Mouse (Mus musculus) monocyte, adult 2 months (primary cell): ENCODE results near the gene Hnrnpk.
"Not testable (repeated sequence)": the region's sequence is repeated elsewhere in the genome, so short reads cannot be mapped to it uniquely, and the experiment has no call there.

Source experiments
- DNase-seq, 2 experiments: peaks; one replicate each; pipeline ENCODE4 v3.0.0; 2022; ENCODE audit warnings: low spot score in 2 of 2, low read depth in 1 of 2

The Hnrnpk gene

DNA sequence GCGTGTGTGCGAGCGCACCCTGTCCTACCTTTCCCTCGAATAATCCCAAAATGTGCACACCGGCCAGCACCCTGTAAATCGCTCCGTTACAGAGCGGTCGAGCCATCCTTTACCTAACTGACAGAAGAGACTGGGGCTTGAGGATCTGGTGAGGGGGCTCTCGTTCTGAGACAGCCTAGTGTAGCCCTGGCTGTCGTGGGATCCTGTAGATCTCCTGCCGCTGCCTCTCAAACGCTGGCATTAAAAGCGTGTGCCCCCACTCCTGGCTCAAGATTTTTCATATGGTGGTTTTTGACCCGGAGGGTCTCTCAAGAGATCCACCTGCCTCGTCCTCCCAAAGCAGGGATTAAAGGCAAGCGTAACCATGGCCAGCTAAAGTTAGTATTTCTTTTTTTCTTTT lies at the start of gene Hnrnpk:
Gene Hnrnpk (minus strand): TSS at position 101 of the 400 bp plus-strand sequence.
- DNase-seq, result not testable (repeated sequence)

DNA sequence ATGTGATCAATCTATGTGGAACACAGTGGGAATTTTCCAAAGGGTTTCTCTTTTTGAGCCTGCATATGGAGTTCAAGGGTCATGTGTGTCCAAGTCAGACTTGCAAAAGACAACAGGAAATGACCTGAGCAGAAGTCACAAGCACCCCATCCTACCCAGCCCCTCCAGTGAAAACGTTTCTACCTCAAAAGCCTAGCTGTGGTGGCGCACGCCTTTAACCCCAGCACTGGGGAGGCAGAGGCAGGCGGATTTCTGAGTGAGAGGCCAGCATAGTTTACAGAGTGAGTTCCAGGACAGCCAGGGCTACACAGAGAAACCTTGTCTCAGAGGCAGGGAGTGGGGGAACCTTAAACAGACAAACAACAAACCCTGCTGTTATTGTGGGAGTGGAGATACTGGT lies 49.1 kb upstream of the Hnrnpk start:
- no peak for DNase-seq

DNA sequence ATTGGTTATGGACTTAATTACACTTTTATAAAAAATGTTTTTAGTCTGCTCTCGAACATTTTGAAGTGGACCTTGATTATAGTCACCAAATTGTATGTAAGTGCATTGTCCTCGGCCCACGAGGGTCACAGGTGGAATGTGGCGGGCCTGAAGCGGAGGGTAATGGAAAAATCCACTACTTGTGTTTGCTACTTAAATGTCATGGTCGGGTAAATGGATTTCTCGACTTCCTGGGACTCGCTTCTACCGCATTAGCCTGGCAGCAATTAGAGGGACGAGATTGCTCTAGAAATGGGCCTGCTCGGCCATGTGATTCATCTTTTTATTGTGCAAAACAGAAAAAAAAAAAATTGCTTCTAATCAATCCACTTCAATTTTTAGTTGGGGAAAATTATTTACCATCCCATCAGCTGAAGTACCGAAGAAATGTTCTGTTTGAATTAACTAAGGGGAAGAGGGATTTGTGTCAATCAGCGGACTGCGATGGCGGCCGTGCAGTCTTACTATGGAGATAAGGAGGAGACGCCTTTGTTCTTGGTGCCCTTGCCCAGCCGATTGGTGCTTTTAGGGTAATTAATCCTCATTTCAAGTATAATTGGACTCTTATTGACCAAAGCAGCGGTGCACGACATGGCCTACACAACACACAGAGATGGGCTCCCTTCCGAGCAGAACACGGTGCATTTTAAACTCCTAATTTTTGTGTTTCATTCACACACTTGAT lies 47.5 kb upstream of the Hnrnpk start:
- no peak for DNase-seq

- no peak for DNase-seq
Observed at GRCm38 (mm10) chr13:58446541-58446940, 43.4 kb upstream of the Hnrnpk start.

DNA sequence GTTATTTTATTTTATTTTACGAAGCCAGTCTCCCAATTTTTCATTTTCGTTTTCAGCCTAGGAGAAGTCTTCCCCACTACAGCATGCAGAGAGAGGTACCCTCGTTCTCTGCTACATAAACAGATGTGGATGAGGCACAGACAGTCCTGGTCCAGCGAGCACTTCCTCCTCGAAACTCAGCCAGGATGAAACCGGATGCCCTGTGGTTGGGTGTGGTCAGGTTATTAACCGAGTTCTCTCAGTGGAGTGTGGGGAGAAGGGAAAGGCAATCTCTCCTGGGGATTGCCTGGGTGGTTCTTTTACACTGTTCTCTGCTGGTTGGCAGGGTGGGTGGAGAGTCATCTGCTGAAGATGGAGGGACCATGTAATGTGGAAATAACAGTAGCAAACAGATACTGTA lies 40.6 kb upstream of the Hnrnpk start:
- peak; percentile 35 to 55 for DNase-seq

DNA sequence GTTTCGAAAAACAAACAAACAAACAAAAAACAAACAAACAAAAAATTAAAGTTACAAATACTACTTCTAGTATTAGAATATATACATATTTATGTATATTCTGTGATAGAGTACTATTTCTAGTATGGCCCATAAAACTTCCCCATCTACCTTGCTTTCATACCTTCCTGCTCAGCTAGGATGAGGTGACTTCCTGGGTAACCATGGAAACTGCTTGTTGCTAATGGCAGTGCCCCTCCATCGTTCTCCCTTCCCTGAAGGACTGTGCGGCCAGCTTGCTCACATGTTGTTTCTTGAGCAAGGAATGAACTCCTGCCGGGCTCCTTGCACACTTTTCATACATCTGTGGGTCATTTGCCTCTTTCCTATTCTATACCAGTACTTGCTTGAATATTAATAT lies 40.2 kb upstream of the Hnrnpk start:
- no peak for DNase-seq

DNA sequence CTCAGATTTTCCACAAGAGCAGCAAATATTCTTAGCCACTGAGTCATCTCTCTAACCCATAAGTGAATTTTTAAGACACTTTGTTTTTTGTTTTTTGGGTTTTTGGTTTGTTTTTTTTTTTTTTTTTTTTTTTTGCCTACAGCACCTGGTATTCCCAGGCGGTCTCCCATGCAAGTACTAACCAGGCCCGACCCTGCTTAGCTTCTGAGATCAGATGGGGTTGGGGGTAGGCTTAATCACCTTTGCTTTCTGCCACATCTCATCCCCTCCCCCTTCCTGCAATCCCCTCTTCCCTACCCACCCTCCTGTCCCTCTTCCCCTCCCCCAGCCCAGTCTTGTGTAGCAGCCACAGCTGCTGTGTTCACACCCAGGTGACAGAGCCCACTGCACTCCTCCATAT lies 36.6 kb upstream of the Hnrnpk start:
- no peak for DNase-seq

DNA sequence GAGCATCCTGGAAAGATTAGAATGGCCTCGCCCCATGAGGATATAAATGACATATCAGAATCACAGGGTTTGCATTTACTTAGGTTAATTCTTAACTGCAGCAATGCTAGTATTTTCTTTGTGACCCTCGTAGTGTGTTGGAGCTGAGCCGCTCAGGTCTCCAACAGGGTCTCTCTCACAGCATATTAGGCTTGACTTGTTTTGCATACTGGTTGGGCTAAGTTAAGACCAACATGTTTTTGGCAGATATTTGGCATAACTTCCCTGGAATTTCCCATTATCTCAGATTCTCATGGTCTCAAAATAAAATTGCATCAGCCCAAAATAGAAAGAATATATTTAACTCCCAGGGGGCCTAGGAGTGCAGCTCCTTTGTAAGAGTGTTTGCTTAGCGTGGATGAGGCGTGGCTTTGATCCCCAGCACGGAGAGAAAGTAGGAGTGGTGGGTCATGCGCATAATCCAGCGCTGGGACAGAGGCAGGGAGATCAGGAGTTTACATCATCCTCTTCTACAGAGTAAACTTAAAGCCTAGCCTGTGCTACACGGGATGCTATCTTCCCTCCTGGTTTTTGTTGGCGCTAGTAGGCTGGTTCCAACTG lies 20.0 kb upstream of the Hnrnpk start:
- no peak for DNase-seq

DNA sequence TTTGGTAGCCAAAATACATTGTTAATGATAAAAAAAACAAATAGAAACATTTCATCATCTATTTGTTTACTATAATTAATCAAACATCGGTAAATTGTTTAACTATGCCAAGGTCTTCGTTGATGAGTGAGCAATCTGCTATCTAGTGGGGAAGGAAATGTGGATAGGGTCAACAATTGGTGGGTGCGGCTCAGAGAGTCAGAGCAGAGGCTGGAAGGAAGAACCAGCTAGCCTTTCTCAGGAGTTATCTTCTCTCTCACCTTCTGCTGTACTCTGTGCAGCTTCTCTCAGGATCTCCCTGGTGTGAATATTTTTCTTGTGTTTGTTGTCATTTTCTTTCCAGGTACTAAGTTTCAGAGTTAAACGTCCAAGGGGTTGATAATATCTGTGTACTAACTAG lies 19.1 kb upstream of the Hnrnpk start:
- DNase-seq, result no peak

GRCm38 (mm10) chr13:58421026-58421425 lies 17.9 kb upstream of the Hnrnpk start:
- no peak for DNase-seq

GRCm38 (mm10) chr13:58419266-58419665 lies 16.1 kb upstream of the Hnrnpk start:
- no peak for DNase-seq

- DNase-seq, result no peak
Observed at GRCm38 (mm10) chr13:58418656-58419055, 15.5 kb upstream of the Hnrnpk start.

DNA sequence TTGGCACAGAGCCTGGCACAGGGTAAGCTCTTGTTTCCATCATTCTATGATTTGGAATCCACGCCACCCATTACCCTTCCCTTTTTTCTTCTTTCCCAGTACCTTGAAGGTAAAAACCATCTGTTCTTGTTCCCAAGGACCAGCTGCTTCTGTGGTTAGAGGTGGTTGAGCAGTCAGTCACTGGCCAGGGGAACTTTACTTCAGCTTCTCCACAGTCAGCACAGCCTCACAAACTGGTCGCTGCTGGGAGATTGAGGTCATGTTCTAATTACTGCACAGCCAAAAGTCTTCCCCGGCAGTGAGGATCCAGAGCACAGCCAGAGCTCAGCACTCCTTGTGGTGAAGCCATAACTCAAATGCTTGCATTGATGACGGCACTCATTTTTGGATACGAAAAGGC lies 12.7 kb upstream of the Hnrnpk start:
- DNase-seq, result no peak

GRCm38 (mm10) chr13:58415374-58415773 lies 12.2 kb upstream of the Hnrnpk start:
- no peak for DNase-seq

- DNase-seq, result no peak
Observed at GRCm38 (mm10) chr13:58411073-58411472, 7.9 kb upstream of the Hnrnpk start.

DNA sequence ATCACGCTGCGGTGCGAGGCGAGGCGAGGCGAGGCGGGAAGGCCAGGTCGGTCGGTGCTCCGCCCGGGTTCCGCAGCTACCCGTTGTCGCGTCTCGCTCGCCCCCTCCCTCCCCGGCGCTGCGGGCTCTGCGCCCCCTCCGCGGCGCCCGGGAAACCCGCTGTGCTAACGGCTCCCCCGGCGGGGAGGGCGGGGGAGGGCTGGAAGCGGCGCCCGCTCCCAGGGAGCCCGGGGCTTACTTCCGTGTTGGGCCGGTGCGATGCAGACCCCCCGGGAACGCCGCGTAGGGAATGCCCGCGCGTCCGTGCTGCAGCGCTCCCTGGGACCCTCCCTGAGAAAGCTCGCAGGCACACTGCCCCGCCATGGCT lies 416 bp downstream of the Hnrnpk start:
- no peak for DNase-seq

- peak; percentile 93 to 99 for DNase-seq
Observed at GRCm38 (mm10) chr13:58402003-58402743, 970 bp downstream of the Hnrnpk start, which contains the start of gene Rmi1. Gene Rmi1 (plus strand): TSS chr13:58402248.

GRCm38 (mm10) chr13:58401135-58402002 lies 1.8 kb downstream of the Hnrnpk start:
- DNase-seq, result peak; percentile 14 to 56

GRCm38 (mm10) chr13:58400576-58400975 lies 2.6 kb downstream of the Hnrnpk start:
- no peak for DNase-seq

- DNase-seq, result no peak
Observed at GRCm38 (mm10) chr13:58397651-58398050, 5.5 kb downstream of the Hnrnpk start.

- DNase-seq, result not testable (repeated sequence)
Observed at GRCm38 (mm10) chr13:58394392-58394791, 8.8 kb downstream of the Hnrnpk start.
